Mouse (Mus musculus) urinary bladder, adult 18-20 months (tissue): Measurements from ENCODE around the gene Rprm.
A peak's percentile ranks its signal among the peaks of the same experiment; 100 is the strongest.

ENCODE experiments used
- DNase-seq, 2 experiments: peaks; one replicate each; pipeline ENCODE4 v3.0.0; 2022; ENCODE audit warnings: low spot score in 2 of 2, mixed read lengths in 2 of 2

Rprm gene

DNA sequence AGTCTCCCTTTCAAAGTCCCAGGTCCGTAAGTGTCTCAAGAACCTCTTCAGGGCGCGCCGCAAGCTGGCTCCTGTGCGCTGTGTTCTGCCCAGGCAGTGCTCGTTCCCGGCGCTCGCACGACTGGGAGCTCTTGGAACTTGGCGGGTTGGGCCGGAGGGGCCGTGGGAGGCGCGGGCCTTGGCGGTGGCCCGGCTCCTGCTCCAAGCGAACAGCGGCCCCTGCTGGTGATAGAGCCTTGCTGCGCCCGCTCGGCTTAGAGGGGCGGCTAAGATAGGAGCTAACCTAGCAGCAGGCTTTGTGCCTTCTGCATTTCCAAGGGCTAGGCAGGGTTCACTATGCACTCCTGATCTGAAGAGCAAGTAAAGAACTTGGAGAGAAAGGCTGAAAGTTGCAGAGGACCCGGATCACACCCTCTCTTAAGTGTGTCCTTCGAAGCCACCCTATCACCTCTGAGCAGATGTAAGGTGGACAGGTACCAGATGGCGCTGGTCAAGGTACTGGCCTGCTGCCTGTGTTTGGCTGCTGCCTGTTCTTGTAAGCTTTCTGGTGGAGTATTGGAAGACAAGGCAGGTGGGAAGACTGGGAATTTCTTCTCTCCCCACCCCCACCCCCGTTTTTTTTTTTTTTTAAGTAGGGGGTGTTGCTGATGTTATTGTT, at the start of gene Rprm:
Gene Rprm, minus strand, starts transcription at position 123 of the 658 bp plus-strand sequence.
- DNase-seq: peak; percentile 70 to 82

DNA sequence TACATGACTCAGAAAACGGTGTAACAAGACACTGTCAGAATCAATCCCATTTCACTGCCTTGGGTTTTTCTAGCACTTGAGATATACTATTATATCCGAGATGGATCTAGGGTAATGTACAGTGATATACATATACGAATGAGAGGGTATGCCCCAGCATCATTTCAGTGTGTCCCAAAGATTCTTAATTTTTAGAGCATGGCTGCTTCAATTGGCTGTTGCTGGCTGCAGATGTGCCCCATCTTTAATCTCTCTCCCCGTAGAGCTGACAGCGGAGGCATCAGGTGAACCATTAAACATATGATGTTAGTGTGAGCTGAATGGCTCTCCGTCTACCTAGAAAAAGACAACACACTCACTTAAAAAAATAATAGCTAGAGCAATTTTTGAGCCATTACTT, 34.0 kb upstream of the Rprm start:
- no peak for DNase-seq

DNA sequence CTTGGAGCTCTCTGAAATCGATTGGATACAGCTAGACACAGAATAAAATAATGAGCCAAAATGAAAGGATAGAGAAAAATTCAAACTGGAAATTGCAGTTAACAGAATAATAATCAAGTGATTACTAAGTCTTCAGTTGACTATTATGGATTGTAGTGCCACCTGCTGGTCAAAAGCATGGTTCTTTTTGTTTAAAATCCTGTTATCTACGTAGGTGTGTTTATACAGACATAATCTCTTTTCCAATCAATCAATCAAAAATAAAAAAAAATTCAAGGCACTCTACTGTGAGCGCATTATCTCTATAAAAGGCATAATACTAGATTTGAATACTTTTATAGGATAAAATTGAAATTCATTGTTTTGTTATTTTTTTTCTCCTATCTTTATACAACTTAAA, 33.5 kb upstream of the Rprm start:
- peak in 1 of 2 experiments; percentile 2 for DNase-seq

DNA sequence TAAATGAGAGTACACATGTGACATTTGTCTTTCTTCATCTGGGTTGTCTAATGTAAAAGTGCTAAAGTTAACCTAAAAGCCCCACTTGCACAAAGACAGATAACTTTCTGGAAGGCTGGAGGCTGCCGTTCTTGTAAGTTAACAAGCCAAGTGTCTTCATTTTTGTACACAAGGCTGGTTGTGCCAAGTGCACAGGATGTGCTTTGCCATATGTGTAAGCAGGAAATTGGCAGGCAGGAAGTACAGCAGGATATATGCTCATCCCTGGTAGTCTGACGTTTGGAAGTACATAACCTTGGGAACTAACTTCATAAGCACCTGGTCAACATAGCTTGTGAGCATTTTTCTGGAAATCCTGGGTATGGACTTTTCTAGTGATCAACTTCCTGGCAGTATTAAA, 25.9 kb upstream of the Rprm start:
- no peak for DNase-seq

DNA sequence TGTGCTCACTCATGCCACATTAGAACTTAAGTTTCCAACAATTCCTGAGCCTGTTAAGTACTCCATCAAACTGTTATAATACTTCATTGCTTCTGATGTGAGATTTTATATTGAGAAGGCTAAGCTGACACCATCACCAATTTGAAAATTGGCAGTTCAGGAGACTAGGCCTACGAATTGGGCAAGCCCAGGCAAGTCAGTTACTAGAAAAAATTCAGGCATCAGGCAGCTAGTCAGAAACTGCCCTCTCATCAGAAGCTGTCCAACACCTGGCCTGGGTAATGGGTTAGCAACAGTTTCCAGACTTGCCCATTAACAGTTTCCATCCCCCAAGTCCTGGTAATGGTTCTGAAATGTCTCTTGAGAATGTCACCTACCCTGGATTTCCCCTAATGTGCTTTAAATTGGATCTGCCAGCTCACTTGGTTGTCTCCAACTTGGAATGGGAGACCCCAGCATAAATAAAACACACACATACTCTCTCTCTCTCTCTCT, 20.9 kb upstream of the Rprm start:
- DNase-seq: no peak

DNA sequence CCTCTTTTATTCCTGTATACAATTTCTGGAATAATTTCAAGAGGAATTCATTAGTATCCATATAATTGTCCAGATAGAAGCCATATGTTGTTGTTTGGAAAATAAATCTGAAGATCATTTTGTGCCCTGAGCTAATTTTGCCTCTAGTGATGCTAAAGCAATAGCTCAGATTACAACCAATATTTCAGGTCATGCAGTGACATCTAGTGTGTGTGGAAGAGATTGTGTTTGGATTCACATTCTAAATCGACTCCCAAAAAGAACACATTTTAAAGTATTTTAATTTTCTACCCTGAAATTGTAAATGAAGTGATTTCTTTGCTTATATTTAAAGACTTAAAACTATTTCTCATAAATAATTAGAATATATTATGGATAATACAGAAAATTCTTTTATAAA, 14.6 kb upstream of the Rprm start:
- DNase-seq: no peak

DNA sequence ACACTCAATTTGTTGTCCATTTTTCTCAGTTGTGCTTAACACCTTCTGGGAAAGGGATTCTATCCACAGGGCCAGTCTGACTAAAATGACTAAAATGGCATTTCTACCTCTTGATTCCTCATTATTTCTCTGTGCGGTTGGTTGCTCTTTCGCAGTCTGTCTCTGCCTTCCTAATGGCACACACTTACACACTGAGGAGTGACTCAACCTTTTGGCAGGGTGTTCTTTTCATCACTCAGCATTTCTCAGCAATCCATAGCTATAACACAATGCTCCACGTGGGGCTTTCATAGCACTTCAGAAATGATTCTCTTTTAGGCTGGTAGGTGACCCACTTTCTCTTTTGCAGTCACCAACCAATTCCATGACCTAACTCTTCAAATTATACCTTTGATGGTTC, 7.3 kb upstream of the Rprm start:
- no peak for DNase-seq

DNA sequence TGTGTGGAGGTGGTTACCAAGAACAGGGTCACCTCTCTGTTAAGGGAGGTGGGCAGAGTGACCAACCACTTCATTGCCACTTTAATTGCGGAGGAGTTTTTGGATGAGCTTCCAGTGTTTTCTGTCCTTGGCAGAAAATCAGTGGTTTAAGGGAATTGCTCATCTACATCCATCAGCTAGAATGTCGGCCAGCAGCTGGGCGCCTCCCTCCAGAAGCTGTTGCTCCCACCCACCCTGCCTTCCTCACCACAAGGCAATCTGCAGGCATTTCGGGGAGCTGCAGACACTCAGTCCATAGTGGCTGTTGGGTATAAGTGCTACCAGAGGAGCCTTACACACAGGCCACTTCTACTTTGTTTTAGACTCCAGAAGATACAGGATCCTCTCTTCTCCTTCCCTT, 902 bp upstream of the Rprm start:
- no peak for DNase-seq

DNA sequence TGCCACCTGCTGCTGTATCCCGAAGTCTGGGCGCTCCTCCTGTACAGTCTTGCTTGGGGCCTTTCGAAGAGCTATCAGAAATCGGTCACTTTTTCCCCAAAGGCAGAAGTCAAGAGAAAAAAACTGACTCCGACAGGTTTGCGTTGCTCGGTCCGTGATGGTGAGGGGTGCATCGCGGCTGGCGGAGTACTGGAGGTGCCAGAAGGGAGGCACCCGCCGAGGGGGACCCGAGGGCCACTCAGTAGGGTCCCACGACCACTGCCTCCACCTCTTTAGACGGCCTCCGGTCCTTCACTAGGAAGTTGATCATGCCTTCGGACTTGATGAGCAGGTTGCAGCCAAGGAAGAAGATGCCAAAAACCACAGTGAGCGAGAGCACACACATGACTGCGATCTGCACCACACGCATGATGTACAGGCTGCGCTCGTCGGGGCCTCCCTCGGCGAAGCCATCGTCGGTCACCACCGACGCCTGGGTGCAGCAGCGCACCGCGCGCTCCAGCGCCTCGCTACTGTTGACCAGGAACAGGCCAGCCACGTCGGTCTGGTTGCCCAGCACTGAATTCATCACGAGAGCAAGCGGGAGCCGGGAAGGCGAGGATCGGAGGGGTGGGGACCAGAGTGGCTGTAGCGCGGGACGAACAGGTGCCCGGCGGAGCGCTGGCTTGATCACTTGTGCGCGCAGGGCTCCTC, 469 bp downstream of the Rprm start:
- peak in 1 of 2 experiments; percentile 1 for DNase-seq

DNA sequence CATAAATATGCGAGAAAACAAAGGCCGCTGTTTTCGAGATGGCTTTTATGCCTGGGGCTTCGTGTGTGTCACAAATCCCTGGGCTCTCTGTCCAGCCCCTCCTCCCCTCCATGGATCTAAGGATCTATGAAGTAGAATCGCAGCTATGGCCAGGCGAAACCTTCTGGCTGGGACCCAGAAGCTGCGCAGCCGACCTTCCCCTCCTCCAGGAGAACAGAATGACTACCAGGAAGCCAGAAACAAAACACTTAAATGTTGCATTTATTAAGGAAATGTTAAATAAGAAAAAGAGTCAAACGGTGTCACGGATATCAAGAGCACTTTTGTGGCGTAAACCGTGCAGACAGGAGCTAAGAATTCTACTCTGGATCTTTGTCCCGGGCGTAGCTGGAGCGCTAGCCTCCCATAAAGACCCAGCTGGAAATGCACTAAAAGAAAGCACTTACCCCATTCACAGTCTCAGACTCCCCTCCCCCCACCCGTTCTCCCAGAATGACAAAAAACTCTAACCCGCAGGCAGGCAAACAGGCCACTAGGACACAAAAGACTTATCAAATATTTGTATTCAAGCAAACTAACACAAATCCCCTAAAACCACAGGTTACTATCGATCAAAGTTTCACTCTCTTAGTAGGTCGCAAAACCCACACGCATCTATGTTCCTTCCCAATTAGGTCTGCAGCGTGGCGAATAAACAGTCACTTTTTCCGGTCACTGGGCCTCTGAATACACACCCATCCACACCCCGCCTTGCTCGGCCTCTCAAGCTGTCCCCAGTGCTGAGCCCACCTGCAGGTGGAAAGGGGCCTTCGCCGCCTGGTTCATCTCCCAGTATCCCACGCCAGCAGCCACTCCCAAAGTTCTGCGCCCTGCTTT, 1.3 kb downstream of the Rprm start:
- peak in 1 of 2 experiments; percentile 25 for DNase-seq

DNA sequence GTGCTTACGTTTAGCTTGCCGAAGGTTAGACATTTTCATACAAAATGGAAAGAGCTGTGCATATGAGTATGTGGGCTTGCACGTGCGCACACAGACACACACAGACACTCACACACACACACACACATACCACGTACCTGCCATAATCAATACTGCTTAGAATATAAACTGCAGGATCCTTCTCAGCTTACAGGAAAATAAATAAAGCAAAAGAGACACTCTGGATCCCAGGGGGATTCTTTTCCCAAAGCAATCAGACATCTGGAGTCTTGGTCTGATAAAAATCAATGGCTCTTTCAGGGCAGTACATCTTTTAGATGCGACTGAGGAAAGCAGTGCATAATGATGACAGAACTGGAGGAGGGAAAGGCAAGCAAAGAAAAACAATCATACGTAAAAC, 6.4 kb downstream of the Rprm start:
- no peak for DNase-seq

DNA sequence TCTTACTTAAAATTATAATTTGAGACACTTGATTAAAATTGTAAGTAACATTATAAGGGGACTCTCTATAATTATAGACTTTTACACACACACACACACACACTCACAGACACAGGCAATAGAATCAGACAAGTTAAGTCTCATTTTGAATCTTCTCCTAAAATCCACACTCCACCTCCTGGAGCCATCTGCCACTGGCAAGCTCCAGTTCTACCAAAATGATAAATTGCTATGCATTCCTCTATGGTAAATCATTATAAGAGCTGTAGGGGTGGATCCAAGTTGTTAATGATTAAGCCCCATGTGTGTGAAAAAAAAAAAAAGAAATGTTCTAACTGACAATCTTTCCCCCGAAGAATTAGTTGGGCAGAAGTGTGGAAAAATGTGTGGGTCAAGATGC, 13.8 kb downstream of the Rprm start:
- no peak for DNase-seq

DNA sequence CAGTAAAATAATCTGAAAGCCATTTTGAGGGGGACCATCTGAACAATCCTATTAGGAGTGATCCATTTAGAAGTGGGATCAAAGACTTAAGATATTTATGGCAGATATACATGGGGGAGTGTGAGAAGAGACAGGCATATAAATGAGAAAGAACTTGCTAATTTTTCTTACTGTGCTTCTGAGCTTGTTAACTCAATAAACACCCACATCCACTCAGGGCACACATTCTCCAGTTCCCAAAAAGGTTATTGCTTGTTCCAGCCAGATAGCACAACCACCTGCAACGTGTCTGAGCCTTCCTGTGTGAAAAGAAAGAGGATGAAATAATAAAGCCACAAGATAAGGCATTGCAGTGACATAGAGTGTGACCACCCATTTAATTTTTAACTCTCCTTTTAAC, 22.9 kb downstream of the Rprm start:
- no peak for DNase-seq

DNA sequence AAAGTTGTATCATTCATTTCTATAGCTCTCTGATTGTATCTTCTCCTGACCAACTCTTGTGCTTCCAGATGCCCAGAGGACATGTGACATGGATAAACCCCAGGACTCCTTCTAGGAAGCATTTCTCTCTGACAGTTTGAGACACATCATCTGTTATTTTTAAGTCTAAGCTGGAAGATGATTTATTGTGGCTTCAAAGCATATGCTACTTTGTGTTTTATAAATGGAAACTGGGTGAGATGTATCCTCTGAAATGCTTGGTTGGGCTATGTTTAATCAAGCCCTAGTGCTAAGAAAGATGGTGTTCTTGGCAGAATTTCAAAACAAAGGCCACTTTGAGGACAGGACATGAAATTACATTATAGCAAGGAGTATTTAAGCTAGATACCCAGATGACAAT, 24.3 kb downstream of the Rprm start:
- no peak for DNase-seq
